Mouse (Mus musculus): ENCODE results near the gene E130114P18Rik.
A peak's percentile ranks its signal among the peaks of the same experiment; 100 is the strongest.

The E130114P18Rik gene

GRCm38 (mm10) chr4:97751483-97752251 is 26.2 kb downstream of the E130114P18Rik start:
- DNase-seq (ENCODE audit: low read depth, low spot score): no peak

GRCm38 (mm10) chr4:97751030-97751482 is 26.8 kb downstream of the E130114P18Rik start:
- DNase-seq (ENCODE audit: low read depth, low spot score): peak; percentile 76

- DNase-seq (ENCODE audit: low read depth, low spot score): no peak
Measured at GRCm38 (mm10) chr4:97750401-97750800, 27.5 kb downstream of the E130114P18Rik start.

- no peak for DNase-seq (ENCODE audit: low read depth, low spot score)
Measured at GRCm38 (mm10) chr4:97746106-97746900, 31.6 kb downstream of the E130114P18Rik start.

GRCm38 (mm10) chr4:97745296-97746105 is 32.4 kb downstream of the E130114P18Rik start:
- no peak for DNase-seq (ENCODE audit: low read depth, low spot score)

GRCm38 (mm10) chr4:97743932-97744331 is 33.9 kb downstream of the E130114P18Rik start:
- DNase-seq (ENCODE audit: low read depth, low spot score): no peak

- no peak for DNase-seq (ENCODE audit: low read depth, low spot score)
Measured at GRCm38 (mm10) chr4:97733392-97733791, 44.5 kb downstream of the E130114P18Rik start.

GRCm38 (mm10) chr4:97730416-97730815 is 47.5 kb downstream of the E130114P18Rik start:
- no peak for DNase-seq (ENCODE audit: low read depth, low spot score)

- DNase-seq (ENCODE audit: low read depth, low spot score): no peak
Measured at GRCm38 (mm10) chr4:97729999-97730398, 47.9 kb downstream of the E130114P18Rik start.

- no peak for DNase-seq (ENCODE audit: low read depth, low spot score)
Measured at GRCm38 (mm10) chr4:97728520-97728919, 49.4 kb downstream of the E130114P18Rik start.

GRCm38 (mm10) chr4:97723374-97723773 is 54.5 kb downstream of the E130114P18Rik start:
- DNase-seq (ENCODE audit: low read depth, low spot score): no peak

- no peak for DNase-seq (ENCODE audit: low read depth, low spot score)
Measured at GRCm38 (mm10) chr4:97722666-97723065, 55.2 kb downstream of the E130114P18Rik start.

- no peak for DNase-seq (ENCODE audit: low read depth, low spot score)
Measured at GRCm38 (mm10) chr4:97714616-97715015, 63.3 kb downstream of the E130114P18Rik start.

GRCm38 (mm10) chr4:97714101-97714615 is 63.7 kb downstream of the E130114P18Rik start:
- no peak for DNase-seq (ENCODE audit: low read depth, low spot score)

GRCm38 (mm10) chr4:97712547-97712946 is 65.3 kb downstream of the E130114P18Rik start:
- no peak for DNase-seq (ENCODE audit: low read depth, low spot score)

- no peak for DNase-seq (ENCODE audit: low read depth, low spot score)
Measured at GRCm38 (mm10) chr4:97710048-97710765, 67.7 kb downstream of the E130114P18Rik start.

GRCm38 (mm10) chr4:97707373-97708152 is 70.3 kb downstream of the E130114P18Rik start:
- no peak for DNase-seq (ENCODE audit: low read depth, low spot score)

GRCm38 (mm10) chr4:97696684-97697615 is 80.9 kb downstream of the E130114P18Rik start:
- DNase-seq (ENCODE audit: low read depth, low spot score): no peak

Measured in WW6 (cell line).